In the genomic region with DNA sequence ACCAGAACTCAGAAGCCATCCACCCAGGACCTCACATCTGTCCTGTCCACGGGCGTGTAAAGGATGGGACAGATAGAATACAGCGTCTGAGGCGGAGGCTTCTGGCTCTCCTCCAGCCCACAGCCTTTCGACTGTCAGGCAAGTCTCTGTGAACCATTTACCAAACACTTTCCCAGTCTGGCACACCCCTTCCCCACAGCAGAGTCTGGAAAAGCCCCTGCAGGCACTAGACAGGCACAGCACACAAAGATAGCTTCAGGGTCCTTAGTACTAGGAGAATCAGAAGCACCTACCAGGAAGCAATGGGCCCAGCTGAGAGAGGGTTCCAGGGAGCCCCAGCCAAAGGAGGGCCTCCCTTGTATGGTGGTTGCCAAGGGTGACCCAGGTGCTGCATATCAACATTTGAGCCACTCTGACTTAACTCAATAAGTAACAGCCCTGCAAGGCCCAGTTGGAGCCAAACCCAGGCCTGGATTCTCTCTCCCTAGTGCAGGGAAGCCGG, we compare ENCODE assay signal across 8 mouse cellular contexts. TPM values are rescaled to one million over a fixed set of nuclear protein-coding genes. Genes with fewer than 3 reads are reported as not detected.
A peak's percentile ranks its signal among the peaks of the same experiment; 100 is the strongest.
DNase-seq lines count a peak whose midpoint lies in the region; ATAC-seq lines count a peak whose summit lies in the region.

No protein-coding gene starts in this region.

- no peaks in the 10 kb centered on the region for H3K27me3 ChIP-seq in heart, embryonic 15.5 days
- H3K27me3 ChIP-seq in kidney, embryonic 15.5 days: no peaks in the 10 kb centered on the region

- H3K4me2 ChIP-seq in heart, embryonic 15.5 days: peak overlapping the region; percentile 55
- peak overlapping the region; percentile 42 for H3K4me2 ChIP-seq in kidney, embryonic 15.5 days

- H3K9me3 ChIP-seq in heart, embryonic 15.5 days (replicated peaks): no peaks in the 10 kb centered on the region
- H3K9me3 ChIP-seq in kidney, embryonic 15.5 days (replicated peaks): no peaks in the 10 kb centered on the region

- H3K36me3 ChIP-seq in heart, embryonic 15.5 days: no peaks in the 10 kb centered on the region
- H3K36me3 ChIP-seq in kidney, embryonic 15.5 days: no peaks in the 10 kb centered on the region

- H3K4me3 ChIP-seq in heart, embryonic 15.5 days: peak overlapping the region; percentile 37
- peak overlapping the region; percentile 25 for H3K4me3 ChIP-seq in kidney, embryonic 15.5 days (replicated peaks)

- H3K4me1 ChIP-seq in heart, embryonic 15.5 days (replicated peaks): peaks cover 51% of the 10 kb centered on the region
- peaks cover 59% of the 10 kb centered on the region for H3K4me1 ChIP-seq in kidney, embryonic 15.5 days

- intact Hi-C loops in gastrocnemius, postnatal 14 days (cut with DNase I; ENCODE audit: low total_unique reads): no loop called here

- peak overlapping the region; percentile 42 for H3K9ac ChIP-seq in heart, embryonic 15.5 days
- H3K9ac ChIP-seq in kidney, embryonic 15.5 days: peak overlapping the region; percentile 19; the same call in 1 of the 2 replicates

- peak; percentile 34 for DNase-seq in gastrocnemius, postnatal 14 days
- no peak for DNase-seq in gastrocnemius, adult 8-10 months (ENCODE audit: low spot score in 2 of 2)
- peak; percentile 30 for DNase-seq in embryo, embryonic 11.5 days (ENCODE audit: low read depth, low spot score)
- DNase-seq in layer of hippocampus, postnatal 25 days (ENCODE audit: extremely low spot score in 1 of 2, low spot score in 1 of 2): no peak

- ATAC-seq in heart, embryonic 15.5 days (replicated peaks; ENCODE audit: insufficient number of reproducible peaks, insufficient read depth, low FRiP score, low read depth): peak; percentile 77
- ATAC-seq in kidney, embryonic 15.5 days (replicated peaks; ENCODE audit: low FRiP score): peak; percentile 84
- ATAC-seq in megakaryocyte-erythroid progenitor cell, adult 5-6 weeks (replicated peaks; ENCODE audit: low FRiP score, low TSS enrichment, poor library complexity, severe bottlenecking): peak; percentile 74
- no peak for ATAC-seq in activated CD4-positive, CD25-positive, alpha-beta regulatory T cell, adult 4 months

- H3K27ac ChIP-seq in heart, embryonic 15.5 days: peak overlapping the region; percentile 88
- peak overlapping the region; percentile 89 for H3K27ac ChIP-seq in kidney, embryonic 15.5 days

- WGBS in heart, embryonic 15.5 days: 8% methylated on average over 6 of the region's 6 CpGs
- 15% methylated on average over 6 of the region's 6 CpGs for WGBS in kidney, embryonic 15.5 days

RNA-seq across cellular contexts. Expression of a gene that starts 0.8 kb away (rescaled TPM):
- 1 to 10 TPM; 3.9 to 5.6 TPM for total RNA-seq in gastrocnemius, postnatal 14 days (2021)
- 10 to 100 TPM; 14.1 to 17.5 (median 14.9) TPM for total RNA-seq in gastrocnemius, adult 8-10 months (2022)
- 5.1 and 5.2 TPM in 2 replicates for polyA plus RNA-seq in heart, embryonic 15.5 days (2015; fragmentation: Nextera tagmentation; extraction: Ambion mirVana)
- polyA plus RNA-seq in kidney, embryonic 15.5 days (2015; fragmentation: Nextera tagmentation; extraction: Ambion mirVana): 13.8 and 14.5 TPM in 2 replicates
- 7.2 and 8.3 TPM in 2 replicates for total RNA-seq in megakaryocyte-erythroid progenitor cell, adult 5-6 weeks (2014; fragmentation: Nextera tagmentation)
- total RNA-seq in megakaryocyte-erythroid progenitor cell, adult 5-6 weeks (2017): 1.1 and 2.7 TPM in 2 replicates
- 1 to 10 TPM; 5.9 to 8.0 TPM for polyA plus RNA-seq in activated CD4-positive, CD25-positive, alpha-beta regulatory T cell, adult 4 months (2017; shearing (Covaris generic))
- 1 to 10 TPM; 5.9 to 8.7 TPM for total RNA-seq in layer of hippocampus, postnatal 25 days (2021)

Comparison
In these comparisons a context has a peak if more than half of its experiments do, and no peak if none do; other contexts are left out.
1. DNase-seq: peak in gastrocnemius, postnatal 14 days (single experiment) and embryo, embryonic 11.5 days (single experiment); none in gastrocnemius, adult 8-10 months (0 of 2) and layer of hippocampus, postnatal 25 days (0 of 2).